Mouse (Mus musculus) heart, embryonic 11.5 days (tissue): ENCODE results near the gene Mmachc. TPM values are rescaled to one million over a fixed set of nuclear protein-coding genes. Genes with fewer than 3 reads are reported as not detected.

ENCODE experiments used
- ATAC-seq: fragments of 200-750 bp; cut with Nextera tagmentation; replicated peaks from 2 replicates; pipeline ENCODE4 v1.8.0; 2017; ENCODE audit warnings: moderate library complexity; ENCODE audit not compliant: insufficient number of reproducible peaks, low FRiP score, low TSS enrichment
- H3K27ac ChIP-seq: fragments of 300-500 bp; sonication (generic); 2 replicates; pipeline ENCODE4 v1.5.1; 2014; ENCODE audit warnings: mild to moderate bottlenecking, low read depth, low read length
- H3K27me3 ChIP-seq: fragments of 300-500 bp; sonication (generic); 2 replicates; pipeline ENCODE4 v1.6.1; 2014; ENCODE audit warnings: mild to moderate bottlenecking, low read length, mixed read lengths; ENCODE audit not compliant: control insufficient read depth, insufficient read depth
- H3K36me3 ChIP-seq: fragments of 300-500 bp; sonication (generic); 2 replicates; pipeline ENCODE4 v1.6.1; 2014; ENCODE audit warnings: mild to moderate bottlenecking, low read length, moderate library complexity, mixed read lengths; ENCODE audit not compliant: control insufficient read depth, insufficient read depth
- H3K4me1 ChIP-seq: fragments of 300-500 bp; sonication (generic); 2 replicates; pipeline ENCODE4 v1.6.1; 2014; ENCODE audit warnings: low read length; ENCODE audit not compliant: control insufficient read depth, insufficient read depth
- H3K4me2 ChIP-seq: fragments of 300-500 bp; sonication (generic); 2 replicates; pipeline ENCODE4 v1.6.1; 2014; ENCODE audit warnings: mild to moderate bottlenecking, moderate library complexity
- H3K4me3 ChIP-seq: fragments of 300-500 bp; sonication (generic); 2 replicates; pipeline ENCODE4 v1.5.1; 2014; ENCODE audit warnings: low read depth, low read length
- H3K9ac ChIP-seq: fragments of 300-500 bp; sonication (generic); 2 replicates; pipeline ENCODE4 v1.6.1; 2014; ENCODE audit warnings: mild to moderate bottlenecking, low read depth, low read length, moderate library complexity
- H3K9me3 ChIP-seq: fragments of 300-500 bp; sonication (generic); replicated peaks from 2 replicates; pipeline ENCODE4 v1.6.1; 2016; ENCODE audit warnings: low read length; ENCODE audit not compliant: control insufficient read depth
- WGBS: fragments of 180-500 bp; shearing (Covaris S2); extraction: QIAGEN DNeasy Blood & Tissue Kit; methylation state at CpG from one replicate; pipeline ENCODE4 v1.1.7; 2014; ENCODE audit not compliant: insufficient replicate concordance; 5-methylcytosine and 5-hydroxymethylcytosine counted together
- polyA plus RNA-seq: library from polyadenylated mRNA; unstranded; fragments of >200 nt; fragmentation: Nextera tagmentation; extraction: Ambion mirVana; gene quantifications from 2 replicates; pipeline ENCODE4 v1.2.1, GENCODE M21; 2014

Mmachc gene
- polyA plus RNA-seq, 1 experiment from 2014 or later, result 29.1 TPM

DNA sequence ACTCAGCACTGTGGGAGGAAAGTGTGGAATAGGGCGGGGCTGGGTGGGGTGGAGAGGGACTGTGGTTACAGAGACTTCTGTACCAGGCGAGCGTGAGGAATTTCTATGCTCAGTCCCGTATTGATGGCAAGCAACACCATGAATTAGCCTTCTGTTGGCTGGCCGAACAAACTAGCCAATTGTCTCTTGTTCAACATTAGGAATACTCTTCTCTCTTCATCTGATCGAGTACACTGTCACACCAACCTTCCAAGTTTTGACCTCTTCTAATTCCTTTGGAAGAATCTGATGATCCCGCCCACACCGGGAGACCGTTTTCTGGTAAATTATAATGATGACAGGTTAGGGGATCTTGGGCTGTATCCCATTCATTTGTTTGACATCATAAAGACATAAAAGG lies 540 bp downstream of the Mmachc start:
- no peak for ATAC-seq
- Histone ChIP-seq H3K27ac (no peak overlapping the region), H3K36me3 (0 out of 2 replicates have a peak, but pooled peaks cover 3% of the 10 kb centered on the region), H3K4me3 (peak overlapping the region; percentile 70), H3K27me3 (no peaks in the 10 kb centered on the region), H3K9ac (peak overlapping the region; percentile 81), H3K4me2 (peak overlapping the region; percentile 88), H3K9me3 (no peaks in the 10 kb centered on the region), H3K4me1 (peaks cover 8% of the 10 kb centered on the region; the same call in 1 of the 2 replicates)
- 21% methylated on average over 9 of the region's 9 CpGs for WGBS

DNA sequence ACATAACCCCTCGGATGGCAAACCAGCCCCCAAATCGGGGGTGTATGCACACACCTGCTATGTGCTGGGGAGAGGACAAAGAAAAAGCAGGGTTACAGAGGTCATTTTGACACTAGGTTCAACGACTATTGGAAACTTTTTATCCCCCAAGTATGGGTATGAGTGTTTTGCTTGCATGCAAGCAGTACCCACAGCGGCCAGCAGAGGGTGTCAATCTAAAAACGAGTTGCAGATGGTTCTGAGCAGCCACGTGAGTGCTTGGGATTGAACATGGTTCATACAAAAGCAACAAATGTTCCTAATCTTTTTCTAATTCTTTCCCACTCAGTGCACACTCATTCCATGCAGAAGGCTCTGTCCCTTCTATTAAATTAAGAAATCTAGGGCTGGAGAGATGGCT lies 4.4 kb downstream of the Mmachc start:
- no peak overlapping the region for H3K4me2 ChIP-seq
- H3K4me1 ChIP-seq, result 0 out of 2 replicates have a peak, but pooled peaks cover 2% of the 10 kb centered on the region
- no peaks in the 10 kb centered on the region for H3K9me3 ChIP-seq
- H3K27me3 ChIP-seq, result no peaks in the 10 kb centered on the region
- no peak overlapping the region for H3K27ac ChIP-seq
- no peak overlapping the region for H3K9ac ChIP-seq
- no peak overlapping the region for H3K4me3 ChIP-seq
- 35% methylated on average over 6 of the region's 6 CpGs for WGBS
- peaks cover 8% of the 10 kb centered on the region; the same call in 1 of the 2 replicates for H3K36me3 ChIP-seq
- no peak for ATAC-seq

DNA sequence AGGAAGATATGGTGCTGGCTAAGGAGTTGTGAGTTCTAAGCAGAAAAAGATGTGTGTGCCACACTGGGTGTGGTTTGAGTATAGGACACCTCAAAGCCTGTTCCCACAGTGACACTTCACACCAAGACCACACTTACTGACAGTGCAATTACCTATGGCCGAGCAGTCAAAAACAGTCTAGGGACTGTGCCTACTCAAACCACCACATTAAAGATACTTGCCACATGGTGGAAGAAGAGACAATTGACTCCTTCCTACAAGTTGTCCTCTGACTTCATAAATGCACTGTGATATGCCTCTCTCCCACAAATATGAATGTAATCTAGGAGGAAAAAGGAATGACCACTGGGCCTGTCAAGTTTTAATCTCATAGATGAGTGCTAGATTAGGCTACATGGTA lies 7.2 kb downstream of the Mmachc start:
- Histone ChIP-seq H3K27me3 (no peaks in the 10 kb centered on the region), H3K9ac (no peak overlapping the region), H3K9me3 (no peaks in the 10 kb centered on the region), H3K4me3 (no peak overlapping the region), H3K4me1 (0 out of 2 replicates have a peak, but pooled peaks cover 3% of the 10 kb centered on the region), H3K27ac (no peak overlapping the region), H3K36me3 (peaks cover 12% of the 10 kb centered on the region), H3K4me2 (no peak overlapping the region)
- ATAC-seq, result no peak
- WGBS, result 73% methylated on average over 1 of the region's 1 CpGs

DNA sequence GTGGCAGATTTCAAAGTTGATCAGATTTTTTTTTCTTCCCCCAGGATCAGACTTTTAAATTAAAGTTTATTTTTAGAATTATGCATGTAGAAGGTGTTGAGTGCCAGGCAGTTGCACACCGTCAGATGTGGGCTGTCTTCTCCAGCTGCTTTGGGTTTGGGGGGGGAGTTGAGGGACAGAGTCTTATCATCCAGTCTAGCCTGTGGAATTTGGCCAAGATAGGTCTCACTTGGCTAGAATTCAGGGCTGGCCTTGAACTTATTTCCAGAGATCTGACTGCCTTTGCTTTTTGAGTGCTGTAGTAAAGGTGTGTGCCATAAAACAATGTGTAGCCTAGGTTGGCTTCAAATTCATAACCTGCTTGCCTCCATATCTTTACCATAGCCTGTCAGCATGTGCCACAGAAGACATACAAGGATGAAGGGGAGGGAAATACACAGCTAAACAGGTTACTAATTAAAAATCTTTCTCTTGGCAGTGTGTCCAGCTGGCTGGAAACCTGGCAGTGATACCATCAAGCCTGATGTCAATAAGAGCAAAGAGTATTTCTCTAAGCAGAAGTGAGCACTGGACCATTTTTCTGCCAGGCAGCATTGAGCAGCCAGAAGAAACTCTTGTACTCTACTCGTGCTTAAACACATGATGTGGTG lies 9.4 kb downstream of the Mmachc start:
- Histone ChIP-seq H3K36me3 (peaks cover 23% of the 10 kb centered on the region), H3K4me1 (0 out of 2 replicates have a peak, but pooled peaks cover 3% of the 10 kb centered on the region), H3K27ac (peak overlapping the region; percentile 6; the same call in 1 of the 2 replicates), H3K9me3 (no peaks in the 10 kb centered on the region), H3K4me3 (no peak overlapping the region), H3K27me3 (no peaks in the 10 kb centered on the region), H3K4me2 (no peak overlapping the region), H3K9ac (no peak overlapping the region)
- 38% methylated on average over 2 of the region's 2 CpGs for WGBS
- ATAC-seq, result no peak

DNA sequence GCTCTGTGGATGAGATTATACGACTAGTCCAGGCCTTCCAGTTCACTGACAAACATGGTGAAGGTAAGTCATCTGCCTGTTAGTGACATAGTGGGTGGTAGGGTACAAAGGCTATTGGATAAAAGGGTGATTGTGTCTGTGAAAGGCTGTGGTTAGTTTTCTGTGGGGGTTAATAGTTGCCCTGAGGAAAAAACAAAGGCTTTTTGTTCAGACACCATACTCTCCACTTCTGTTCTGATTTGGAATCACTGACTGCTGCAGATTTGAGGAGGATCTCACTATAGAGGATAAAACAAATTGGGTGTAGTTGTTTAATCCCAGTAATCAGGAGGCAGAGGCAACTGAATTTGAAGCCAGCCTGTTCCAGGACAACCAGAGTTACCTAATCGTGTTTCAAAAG lies 14.4 kb downstream of the Mmachc start:
- no peak overlapping the region for H3K9ac ChIP-seq
- H3K27me3 ChIP-seq, result no peaks in the 10 kb centered on the region
- 86% methylated on average over 2 of the region's 2 CpGs for WGBS
- no peak for ATAC-seq
- no peak overlapping the region for H3K4me3 ChIP-seq
- 0 out of 2 replicates have a peak, but pooled peaks cover 1% of the 10 kb centered on the region for H3K4me1 ChIP-seq
- H3K27ac ChIP-seq, result no peak overlapping the region
- peaks cover 42% of the 10 kb centered on the region for H3K36me3 ChIP-seq
- H3K4me2 ChIP-seq, result no peak overlapping the region
- H3K9me3 ChIP-seq, result no peaks in the 10 kb centered on the region

DNA sequence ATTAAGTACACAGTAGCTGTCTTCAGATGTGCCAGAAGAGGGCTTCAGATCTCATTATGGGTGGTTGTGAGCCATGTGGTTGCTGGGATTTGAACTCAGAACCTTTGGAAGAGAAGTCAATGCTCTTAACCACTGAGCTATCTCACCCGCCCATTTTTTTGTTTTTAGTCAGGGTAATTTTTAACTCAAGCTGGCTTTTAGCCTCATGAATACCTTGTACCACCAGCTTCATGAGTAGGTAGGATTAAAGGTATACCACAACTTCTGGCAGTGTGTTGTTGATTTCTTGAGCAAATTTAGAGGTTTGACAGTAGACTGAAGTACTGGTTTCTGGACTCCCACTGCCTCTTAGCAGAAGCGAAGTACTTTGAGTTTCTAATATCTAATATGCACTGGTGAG lies 16.1 kb downstream of the Mmachc start:
- Histone ChIP-seq H3K9me3 (no peaks in the 10 kb centered on the region), H3K4me1 (peaks cover 2% of the 10 kb centered on the region; the same call in 1 of the 2 replicates), H3K36me3 (peaks cover 43% of the 10 kb centered on the region), H3K27me3 (no peaks in the 10 kb centered on the region), H3K27ac (no peak overlapping the region), H3K9ac (no peak overlapping the region), H3K4me3 (no peak overlapping the region), H3K4me2 (no peak overlapping the region)
- ATAC-seq, result no peak
- 84% methylated on average over 2 of the region's 2 CpGs for WGBS

DNA sequence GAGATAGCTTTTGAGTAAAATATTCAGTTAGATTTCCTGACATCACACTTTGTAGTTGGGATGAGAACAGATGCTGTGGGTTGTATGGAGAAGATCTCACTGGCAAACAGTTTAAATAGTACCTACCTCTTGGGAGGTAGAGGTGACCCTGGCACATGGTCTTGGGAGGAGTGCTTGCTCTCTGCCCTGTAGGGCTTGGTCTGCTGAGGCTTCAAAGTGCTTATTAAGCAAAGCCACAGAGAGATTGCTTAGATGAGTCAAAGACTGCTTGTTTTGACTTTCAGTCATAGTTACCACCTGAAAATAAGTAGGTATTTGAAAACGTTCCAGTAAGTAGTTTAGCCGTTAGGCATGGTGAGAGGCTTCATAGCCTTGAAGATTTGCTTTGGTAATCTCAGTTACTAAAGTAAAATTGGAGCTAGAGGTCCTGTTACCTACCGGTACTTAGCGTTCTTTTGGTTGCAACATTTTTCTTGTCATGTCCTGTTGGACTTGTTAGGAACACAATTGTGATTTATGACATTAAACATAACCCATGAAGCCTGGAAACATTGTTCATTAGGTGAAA lies 18.8 kb downstream of the Mmachc start:
- WGBS, result 92% methylated on average over 4 of the region's 4 CpGs
- H3K27me3 ChIP-seq, result no peaks in the 10 kb centered on the region
- H3K9ac ChIP-seq, result no peak overlapping the region
- no peak for ATAC-seq
- H3K9me3 ChIP-seq, result no peaks in the 10 kb centered on the region
- peaks cover 34% of the 10 kb centered on the region for H3K36me3 ChIP-seq
- H3K4me1 ChIP-seq, result peaks cover 9% of the 10 kb centered on the region
- H3K4me2 ChIP-seq, result no peak overlapping the region
- no peak overlapping the region for H3K4me3 ChIP-seq
- H3K27ac ChIP-seq, result no peak overlapping the region

DNA sequence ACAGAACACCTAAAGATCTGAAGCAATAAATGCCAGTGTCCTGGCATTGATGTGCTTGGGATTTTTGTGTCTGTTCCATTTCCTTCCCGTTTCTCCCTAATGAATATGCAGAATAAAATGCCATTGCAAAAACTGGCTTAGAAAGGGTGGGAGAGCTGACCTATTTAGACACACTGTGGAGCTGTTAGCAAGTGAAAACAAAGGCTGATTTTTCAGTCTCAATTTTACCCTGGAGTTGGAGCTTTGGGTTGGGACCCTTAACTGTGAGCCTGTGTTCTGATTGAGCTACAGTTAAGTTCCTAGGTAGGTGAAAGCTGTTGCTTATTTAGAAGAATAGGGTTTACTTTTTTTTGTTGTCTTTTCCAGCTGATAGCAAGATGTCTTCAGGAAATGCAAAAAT lies 21.2 kb downstream of the Mmachc start:
- Histone ChIP-seq H3K27ac (no peak overlapping the region), H3K4me3 (peak overlapping the region; percentile 60), H3K9ac (peak overlapping the region; percentile 74; the same call in 1 of the 2 replicates), H3K4me2 (peak overlapping the region; percentile 76), H3K4me1 (peaks cover 9% of the 10 kb centered on the region), H3K9me3 (no peaks in the 10 kb centered on the region), H3K27me3 (no peaks in the 10 kb centered on the region), H3K36me3 (peaks cover 20% of the 10 kb centered on the region)
- 35% methylated on average over 1 of the region's 1 CpGs for WGBS
- ATAC-seq, result no peak
